Mouse (Mus musculus): ENCODE results near the gene Tox2. TPM values are rescaled to one million over a fixed set of nuclear protein-coding genes. Genes with fewer than 3 reads are reported as not detected.

Tox2 gene
- polyA plus RNA-seq, 1 experiment = 1.9 TPM

DNA sequence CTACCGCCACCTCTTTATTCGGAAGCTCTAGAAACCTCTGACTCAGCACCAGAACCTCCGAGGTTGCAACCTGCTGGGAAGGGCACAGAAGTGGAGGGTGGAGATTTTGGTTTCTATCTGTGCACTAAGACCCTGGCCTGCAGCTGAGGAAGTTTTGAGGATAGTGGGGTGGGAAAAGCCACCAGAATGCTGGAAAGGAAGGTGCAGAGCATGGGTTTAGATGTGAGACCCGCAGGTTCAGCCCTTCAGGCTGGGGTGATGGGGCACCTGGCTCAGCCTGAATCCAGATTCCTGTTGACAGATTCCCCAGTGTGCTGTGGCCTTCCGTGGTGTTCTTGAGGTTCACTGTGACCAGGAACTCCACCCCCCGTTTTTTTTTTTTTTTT, 2.3 kb downstream of the Tox2 start:
- DNase-seq (ENCODE audit: low read depth) = no peak

DNA sequence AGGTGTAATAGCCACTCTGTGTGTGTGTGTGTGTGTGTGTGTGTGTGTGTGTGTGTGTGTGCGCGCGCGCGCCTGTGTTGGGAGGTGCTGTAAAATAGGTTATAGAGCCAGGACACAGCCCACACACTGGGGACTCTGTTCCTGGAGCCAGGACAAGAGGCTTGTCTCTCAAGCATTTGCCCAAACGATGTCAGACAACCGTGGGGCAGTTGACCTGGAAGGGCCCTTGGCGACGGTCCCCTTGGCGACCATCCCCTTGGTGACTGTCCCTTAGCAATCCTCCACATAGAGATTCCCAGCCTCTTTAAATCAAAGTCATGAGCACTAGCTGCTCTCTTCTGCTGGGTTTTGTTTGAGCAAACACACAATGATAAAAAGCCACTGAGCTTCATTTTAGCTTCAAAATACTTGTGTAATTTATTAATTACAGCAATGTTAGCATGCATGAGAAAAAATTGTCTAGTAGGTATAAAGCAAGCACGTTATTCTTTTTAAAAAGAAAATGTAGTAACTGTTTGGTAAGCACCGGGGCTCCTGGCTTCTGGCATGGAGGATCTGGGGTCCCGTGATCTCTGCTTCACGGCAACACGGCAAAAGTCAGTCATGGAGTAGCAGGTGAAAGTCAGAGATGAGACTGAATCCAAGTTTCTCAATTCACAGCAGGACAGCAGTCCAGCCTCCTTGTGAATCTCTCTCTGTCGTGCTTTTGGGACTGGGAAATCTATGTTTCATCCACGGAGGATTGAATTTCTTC, 3.0 kb downstream of the Tox2 start:
- no peak for DNase-seq (ENCODE audit: low read depth)

DNA sequence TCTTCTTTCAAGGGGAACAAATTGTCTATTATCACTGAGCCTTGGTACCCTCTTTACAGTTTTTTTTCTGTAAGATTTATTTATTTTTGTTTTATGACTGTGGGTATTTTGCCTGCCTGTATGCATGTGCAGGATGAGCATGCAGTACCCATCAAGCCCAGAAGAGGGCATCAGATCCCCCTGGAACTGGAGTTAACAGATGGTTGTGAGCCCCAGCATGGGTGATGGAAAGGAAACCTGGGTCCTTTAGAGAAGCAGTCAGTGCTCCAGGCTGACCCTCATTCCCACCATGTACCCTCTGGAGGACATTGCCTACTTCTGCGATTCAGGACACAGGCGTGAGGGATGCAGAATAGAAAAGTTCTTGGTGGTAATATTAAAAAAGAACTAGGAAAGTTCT, 4.4 kb downstream of the Tox2 start:
- no peak for DNase-seq (ENCODE audit: low read depth)

DNA sequence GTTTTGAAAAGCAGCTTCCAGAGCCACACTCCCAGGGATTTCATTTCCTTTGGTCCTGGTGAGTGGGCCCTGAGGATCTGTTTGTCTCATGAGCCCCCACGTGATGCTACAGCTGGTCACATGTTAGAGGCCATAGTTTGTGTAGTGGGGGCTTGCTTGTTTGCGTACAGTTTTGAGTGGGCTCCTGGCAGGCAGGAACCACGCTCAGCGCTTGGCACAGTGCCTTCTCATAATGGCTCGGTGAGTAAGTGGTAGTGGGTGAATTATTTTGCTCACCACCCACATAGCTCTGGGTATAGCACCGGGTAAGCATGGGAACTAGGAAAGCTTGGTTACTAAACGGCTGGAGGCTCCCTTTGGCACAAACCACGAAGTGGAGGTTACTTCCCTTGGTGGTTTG, 6.2 kb downstream of the Tox2 start:
- no peak for DNase-seq (ENCODE audit: low read depth)

DNA sequence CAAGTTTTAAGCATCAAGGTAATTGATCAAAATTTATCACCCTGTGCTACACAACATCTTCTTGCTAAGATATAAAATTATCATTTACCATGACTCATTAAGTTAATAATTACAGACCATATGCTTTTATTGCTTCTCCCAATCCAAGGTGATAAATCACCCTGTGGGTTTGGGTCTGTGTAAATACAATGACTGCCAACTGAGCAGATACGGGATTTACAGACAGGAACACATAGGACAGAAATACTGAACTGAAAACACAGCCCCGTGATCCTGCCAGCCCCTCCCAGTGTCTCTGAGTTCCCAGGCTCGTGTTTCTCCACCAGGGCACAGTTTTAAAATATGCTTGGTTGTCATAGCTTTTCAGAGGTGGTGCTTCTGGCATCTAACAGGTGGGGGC, 10.2 kb downstream of the Tox2 start:
- DNase-seq (ENCODE audit: low read depth) = no peak

DNA sequence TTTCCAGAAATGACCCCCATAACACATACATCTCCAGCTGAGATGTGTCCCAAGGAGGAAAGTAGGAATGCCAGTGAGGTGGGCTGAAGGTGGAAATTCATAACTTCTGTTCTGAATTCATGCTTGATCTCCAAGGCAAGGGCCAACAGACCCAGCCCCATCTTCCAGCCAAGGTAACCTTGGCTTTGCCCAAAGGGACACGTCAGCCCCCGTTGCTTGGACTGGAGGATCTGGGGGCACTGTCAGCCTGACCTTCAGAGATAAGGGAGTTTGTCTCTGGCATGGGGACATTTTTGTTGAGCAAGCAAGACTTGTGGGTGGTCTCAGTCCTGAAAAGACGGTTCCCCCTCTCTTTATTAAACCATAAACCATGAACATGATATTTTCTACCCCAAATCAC, 15.2 kb downstream of the Tox2 start:
- no peak for DNase-seq (ENCODE audit: low read depth)

DNA sequence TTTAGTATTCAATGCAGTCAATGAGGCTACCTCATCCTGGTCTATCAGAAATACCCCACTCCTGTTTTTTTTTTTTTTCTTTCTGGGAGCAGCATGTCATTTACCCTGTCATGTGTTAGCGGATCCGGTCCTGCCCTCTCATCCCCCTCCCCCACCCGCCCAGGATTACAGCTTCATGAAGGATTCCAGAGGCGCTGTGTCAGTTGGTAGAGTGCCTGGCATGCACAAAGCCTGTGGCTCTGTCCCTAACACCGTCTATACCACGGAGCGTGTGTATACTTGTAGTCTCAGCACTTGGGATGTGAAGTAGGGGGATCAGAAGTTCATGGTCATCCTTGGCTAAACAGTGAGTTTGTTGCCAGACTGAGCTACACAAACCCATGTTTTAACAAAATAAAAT, 15.6 kb downstream of the Tox2 start:
- DNase-seq (ENCODE audit: low read depth) = no peak

DNA sequence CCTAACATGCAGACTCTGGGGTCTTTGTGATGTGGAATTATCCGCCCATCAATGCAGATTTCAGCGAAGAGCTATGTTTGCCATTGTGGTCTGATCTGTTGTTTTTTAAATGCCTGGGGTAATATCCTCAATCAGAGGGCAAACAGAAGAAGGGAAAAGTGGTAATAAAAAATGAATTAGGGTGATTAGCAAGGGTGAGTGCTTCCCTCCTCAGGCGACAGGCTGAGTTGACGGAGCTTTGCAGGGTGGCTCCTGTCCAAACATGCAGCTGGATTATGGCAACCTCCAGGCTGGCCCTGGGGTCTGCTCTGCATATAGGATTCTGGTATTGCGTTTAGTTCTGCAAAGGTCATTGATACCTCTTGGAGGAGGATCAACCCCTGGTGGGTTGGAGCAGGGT, 16.5 kb downstream of the Tox2 start:
- DNase-seq (ENCODE audit: low read depth) = no peak

DNA sequence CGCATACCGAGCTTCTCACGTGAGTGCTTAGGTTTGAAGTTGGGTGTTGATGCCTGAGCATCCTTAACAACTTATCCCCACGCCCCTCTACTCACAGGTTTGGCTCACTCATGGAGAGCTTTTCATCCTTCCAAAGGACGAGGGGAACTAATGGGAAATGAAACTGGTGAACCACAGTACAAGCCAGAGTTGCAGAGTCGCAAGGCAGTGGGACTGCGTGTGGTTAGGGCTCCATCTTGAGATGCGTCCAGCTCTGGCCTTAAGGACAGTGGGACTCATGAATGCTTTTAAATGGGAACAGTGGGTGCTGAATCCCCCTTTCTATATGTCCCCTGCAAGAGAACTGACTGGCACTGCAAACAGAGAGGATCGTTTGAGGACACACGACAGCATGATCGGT, 17.8 kb downstream of the Tox2 start:
- no peak for DNase-seq (ENCODE audit: low read depth)

DNA sequence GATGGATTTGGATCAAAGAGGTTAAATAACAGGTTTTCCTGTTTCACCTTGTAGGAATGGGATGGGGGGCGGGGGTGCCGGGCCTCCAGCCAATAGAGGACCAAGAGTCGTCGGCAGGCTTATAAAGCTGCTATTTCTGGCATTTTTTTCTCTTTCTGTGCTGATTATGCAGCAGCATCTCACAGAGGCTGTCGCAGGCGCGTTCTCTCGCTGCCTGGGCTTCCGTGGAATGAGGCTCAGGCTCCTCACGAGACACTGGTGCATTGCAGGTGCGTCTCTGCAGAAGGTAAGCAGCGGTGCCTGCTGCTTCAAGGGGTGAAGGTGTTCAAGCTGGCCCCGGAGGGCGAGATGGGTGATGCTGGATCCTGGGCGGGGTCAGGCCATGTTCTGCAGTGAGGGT, 22.4 kb downstream of the Tox2 start:
- DNase-seq (ENCODE audit: low read depth) = no peak

DNA sequence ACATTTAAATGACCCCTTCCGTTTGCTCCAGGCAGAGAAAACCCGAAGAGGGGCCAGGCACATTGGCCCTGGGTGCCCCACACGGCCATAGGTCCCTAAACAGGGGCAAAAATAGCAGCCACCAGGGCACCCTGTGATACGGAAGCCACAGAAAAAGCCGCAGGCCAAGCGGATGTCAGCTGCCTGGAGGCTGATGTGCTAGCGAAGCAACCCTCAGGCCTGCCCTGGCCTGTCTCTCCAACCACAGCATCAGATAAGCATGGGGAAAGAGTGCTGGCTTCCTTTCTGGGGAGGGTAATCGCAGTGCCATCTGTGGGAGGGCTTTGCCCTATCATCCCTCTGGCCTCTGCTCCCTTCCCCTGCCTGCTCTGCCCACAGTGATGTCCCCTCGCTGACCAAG, 26.1 kb downstream of the Tox2 start:
- no peak for DNase-seq (ENCODE audit: low read depth)

DNA sequence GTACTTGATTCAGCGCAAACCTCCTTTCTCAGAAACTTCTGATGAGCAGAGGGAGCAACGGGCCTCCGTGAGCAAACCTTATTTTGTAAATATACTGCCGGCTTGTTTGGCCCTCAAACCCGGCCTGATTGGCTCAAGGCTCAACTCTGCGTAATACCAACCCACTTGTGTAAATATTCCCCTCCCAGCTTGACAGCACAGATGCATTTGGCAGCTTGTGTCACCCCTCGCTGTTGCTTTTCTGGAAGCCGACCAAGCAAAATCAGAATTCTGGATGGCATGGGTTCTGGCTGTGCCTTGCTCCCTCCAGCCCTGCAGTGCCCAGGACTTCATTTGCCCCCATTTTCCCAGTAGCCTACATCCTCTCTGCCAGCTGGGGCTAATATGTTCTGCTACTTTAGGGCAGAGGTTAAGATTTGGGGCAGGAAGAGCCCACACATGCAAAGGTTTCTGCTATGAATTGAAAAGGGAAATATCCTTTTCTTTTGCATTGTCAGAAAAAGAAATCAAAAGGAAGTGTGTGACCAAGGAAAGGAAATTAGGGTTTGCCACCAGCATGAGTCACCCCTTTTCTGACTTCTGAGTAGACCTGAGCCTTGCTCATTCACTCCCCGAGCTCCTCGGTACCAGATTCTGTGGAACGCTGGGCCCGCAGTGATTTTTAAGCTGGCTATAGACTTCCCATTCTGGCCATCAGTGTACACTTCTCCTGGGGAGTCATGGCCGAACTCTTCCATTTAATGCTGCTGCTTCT, 29.0 kb downstream of the Tox2 start:
- DNase-seq (ENCODE audit: low read depth) = no peak

DNA sequence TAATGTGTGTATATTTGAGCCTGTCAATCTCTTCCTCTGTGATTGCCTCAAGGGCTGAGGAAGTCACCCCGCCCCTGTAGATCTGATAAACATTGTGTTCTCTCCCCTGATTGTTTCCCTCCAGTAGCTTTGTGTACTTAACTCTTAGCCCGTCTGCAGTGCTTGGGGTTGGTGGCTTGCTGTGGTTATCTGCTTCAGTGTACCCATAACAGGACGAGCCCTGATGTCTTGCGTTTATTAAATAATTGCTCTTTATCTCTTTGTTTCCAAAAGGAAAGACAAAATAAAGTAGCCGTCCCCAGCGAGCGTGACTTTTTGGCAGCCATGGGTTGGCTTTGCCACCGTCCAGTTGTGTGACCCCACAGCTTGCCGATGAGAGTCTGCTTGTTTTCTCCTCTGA, 30.7 kb downstream of the Tox2 start:
- no peak for DNase-seq (ENCODE audit: low read depth)

DNA sequence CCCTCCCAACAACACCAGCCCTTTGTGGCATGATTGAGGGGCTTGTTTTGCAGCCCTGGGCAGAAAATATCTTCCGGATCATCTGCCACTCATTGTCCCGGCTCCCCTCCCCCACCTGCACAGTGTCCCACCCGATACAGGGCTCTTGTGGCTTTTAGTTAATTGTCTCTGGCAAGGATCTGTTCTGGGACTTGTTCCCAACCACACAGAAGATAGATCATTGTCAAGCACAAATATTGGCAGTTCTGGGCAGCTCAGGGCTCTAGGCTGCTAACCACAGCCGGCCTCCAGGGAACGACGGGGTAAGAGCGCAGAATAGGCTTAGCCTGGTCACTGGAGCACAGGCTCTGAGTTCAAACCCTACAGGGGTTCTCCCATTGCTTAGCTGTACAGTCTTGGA, 33.1 kb downstream of the Tox2 start:
- no peak for DNase-seq (ENCODE audit: low read depth)

DNA sequence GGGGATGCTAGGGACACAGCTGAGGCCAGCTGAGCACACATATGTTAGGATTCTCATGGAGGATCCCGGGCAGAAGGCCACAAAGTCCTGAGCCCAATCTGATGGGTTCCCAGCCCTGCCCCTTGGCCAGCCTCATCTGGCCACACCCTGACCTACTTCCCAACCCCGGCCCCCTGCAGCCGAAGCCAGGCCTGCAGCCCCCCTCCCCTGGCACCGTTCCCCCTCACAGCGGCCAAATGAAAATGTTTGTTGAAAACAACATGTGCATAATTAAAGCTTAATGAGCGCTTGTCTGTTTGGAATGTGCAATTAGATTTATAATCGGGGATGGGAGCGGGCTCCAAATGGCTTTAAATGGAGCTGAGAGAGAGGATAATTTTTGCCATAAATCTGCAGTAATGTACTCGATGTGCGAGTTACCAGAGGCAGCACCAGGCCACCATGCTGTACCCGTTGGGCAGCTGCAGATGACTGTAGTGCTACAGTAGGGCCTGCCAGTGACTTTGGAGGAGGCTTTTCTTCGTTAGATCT, 35.1 kb downstream of the Tox2 start:
- no peak for DNase-seq (ENCODE audit: low read depth)

DNA sequence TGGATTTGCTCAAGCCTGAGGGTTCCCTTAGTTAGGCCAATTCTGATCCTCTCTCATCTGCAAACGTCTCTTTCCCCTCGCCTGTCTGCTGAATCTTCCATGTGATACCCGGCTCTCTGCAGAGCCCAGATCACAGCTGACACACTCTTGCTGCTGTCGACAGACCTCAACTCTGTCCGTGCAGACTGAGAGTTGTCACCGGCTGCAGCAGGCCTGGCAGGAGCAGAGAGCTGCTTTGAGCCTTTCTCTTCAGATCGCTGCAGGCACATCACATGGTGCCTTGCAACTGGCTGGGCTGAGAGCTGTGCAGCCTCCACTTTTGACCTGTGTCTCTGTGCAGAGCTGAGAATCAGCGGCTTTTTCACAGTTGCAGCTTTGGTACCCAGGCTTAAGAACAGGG, 37.0 kb downstream of the Tox2 start:
- no peak for DNase-seq (ENCODE audit: low read depth)

DNA sequence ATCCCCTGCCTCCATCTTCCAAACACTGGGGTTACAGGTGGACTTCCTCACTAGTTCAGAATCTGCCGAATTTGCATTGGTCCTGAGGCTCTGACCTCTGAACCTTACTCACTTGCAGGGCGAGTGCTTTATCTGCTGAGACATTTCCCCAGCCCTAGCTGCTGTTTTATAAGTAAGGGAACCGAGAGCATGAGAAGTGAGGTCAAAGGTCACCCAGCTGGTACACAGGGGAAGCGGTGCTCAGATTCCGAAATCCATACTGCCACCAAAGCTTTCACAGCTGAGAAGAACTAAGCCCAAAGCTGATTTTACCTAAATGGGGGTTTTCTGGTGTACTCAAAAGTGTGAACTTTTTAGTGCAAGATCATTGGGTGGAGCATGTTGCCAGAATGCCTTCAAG, 38.9 kb downstream of the Tox2 start:
- DNase-seq (ENCODE audit: low read depth) = no peak

DNA sequence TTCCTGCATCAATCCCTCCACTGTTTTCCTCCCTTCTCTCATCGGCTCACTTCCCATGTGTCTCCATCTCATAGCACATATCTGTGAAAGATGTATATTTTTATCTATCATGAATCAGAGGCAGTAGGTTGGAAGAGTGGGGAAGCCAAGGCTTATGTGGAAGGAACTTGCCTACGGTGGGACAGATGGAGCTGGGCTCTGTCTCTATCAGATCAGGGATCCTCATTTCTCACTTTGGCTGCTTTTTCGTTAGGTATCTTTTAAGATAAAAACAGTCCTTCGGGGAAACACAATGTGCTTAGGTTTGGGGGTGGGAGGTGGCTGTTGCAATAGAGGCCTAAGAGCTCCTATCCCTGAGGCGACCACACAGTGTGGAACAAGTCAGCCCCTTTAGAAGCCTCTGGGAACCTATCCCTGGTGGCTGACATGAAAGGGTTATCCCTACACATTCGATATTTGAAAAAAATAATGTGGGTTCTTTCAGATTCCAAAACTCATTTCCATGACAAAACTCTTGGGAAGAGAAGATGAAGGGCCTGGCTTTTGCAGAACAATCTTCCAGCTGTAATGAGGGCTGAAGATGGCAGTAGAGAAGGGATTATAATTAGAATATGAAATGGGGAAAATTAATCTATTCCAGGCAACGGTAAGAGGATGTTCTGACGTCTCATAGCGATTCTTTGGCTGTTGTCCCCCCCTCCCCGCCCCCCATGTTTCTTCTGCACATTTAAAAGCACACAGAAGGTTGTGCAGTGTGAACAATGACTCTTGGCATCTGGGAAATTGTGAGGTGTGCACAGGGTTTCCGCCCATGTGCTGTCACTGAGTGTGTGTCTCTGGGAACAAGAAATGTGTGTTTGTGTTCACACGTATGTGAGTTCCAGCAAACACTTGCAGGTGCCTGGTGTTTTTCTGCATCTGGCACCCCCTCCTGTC, 41.3 kb downstream of the Tox2 start:
- DNase-seq (ENCODE audit: low read depth) = no peak

DNA sequence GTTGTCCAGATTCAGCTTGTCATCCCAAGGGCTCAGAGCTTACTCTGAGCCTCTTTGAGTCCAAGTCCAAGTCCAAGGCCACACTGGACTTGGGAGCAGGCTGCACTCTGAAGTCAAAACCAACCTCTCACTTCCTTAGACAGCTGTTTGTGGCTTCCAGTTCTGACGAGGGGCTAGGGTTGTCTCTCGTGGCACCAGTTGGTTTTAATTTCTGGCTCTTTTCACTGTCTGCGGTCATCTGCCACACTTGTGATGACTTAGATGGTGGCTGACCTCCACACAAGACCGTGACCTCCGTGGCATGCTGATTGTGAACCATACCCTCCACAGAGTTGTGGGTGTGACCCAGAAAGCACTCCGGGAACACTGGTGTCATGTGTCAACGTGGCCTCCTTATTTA, 46.0 kb downstream of the Tox2 start:
- DNase-seq (ENCODE audit: low read depth) = no peak

DNA sequence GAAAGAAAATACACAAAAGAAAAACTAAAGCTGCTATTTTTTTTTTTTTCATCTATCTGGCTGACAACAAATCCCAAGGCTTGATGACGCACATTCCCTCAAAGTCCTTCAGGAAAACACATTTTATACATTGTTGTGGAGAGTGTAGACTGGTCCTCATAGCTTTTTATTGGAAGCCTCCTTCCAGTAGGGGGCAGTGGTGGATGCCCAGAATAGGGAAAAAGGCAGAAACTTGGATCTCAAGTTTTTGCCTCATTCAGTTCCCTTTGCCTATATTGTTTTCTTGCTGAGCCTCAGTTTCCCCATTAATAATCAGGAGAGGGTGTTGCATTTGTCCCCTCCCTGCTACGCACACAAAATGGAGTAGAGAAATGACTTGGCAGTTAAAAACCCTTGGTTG, 49.7 kb downstream of the Tox2 start:
- DNase-seq (ENCODE audit: low read depth) = no peak

DNA sequence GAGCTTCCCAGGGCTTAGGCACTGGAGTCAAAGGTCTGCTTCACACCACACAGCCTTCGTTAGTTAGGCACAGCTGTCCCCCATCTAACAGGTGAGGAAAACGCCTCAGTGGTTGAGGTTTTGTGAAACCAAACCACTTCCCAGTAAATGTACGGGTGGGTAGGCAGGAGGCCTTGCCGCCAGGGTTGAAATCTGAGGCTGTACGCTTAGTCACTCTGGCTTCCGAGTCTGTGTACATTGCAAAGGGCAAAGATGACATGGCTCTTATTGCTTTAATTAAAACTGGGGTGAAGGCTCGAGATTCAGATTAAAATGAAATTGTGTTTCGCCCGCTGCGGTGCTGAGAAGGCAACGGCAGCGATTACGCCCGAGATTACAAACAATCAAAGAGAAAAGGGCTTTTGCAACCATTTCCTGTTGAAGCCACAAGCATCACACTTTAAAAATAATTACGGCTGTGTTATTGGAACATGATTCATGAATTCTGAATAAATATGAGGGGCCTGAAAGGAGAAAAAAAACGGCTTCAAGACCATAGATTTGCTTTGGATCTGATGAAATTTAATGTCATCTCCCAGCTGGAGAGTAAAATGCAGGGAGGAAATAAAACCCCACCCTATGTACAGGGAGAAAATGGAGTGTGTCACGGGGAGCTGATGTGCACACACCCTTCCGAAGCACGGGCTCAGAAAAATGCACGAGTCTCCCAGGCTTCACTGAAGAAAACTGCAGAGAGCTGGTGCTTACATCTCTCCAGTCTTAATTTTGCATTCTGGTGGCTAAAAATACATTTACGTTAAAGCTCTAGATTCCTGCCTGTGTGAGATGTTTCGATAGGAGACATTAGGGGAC, 50.5 kb downstream of the Tox2 start:
- DNase-seq (ENCODE audit: low read depth) = no peak

All from gonadal fat pad, adult 2 months (tissue).